Mouse (Mus musculus) olfactory bulb, adult 2 months (tissue): ENCODE results near the gene Zdhhc4.

Experiments used
- CTCF ChIP-seq: fragments of 200-500 bp; IDR thresholded peaks from 2 replicates; pipeline ENCODE4 v1.5.1; 2012; ENCODE audit warnings: low read depth, mild to moderate bottlenecking, low read length, moderate library complexity; ENCODE audit not compliant: insufficient read depth
- POLR2A ChIP-seq: fragments of 200-500 bp; IDR thresholded peaks from 2 replicates; pipeline ENCODE4 v1.6.1; 2012; ENCODE audit warnings: mild to moderate bottlenecking, low read depth, low read length, moderate library complexity; ENCODE audit not compliant: insufficient read depth

DNA sequence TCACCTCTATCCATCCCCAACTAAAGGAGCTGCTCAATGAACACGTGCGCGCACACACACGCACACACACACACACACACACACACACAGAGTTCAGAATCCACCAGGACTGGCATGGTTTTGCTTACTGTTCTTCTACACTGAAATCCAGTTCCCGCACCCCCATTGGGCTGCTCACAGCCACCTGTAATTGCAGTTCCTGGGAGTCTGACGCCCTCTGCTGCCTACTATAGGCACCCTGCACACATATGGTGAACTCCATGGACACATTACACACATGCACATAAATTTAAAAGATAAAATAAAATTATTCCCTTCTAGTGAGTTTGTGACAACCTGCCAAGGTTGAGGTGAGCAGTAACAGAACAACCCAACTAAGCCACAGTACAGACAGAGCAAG lies 44.3 kb downstream of the Zdhhc4 start:
- no peak for TF ChIP-seq POLR2A
- TF ChIP-seq CTCF = no peak
